Mouse (Mus musculus): ENCODE results near the gene Prrx1.

GRCm38 (mm10) chr1:163273132-163273531, 40.4 kb downstream of the Prrx1 start:
- TF ChIP-seq POLR2A (IDR thresholded peaks at IDR 0.05; ENCODE audit: extremely low read depth, insufficient read depth, low read length) (no peak), CTCF (IDR thresholded peaks at IDR 0.05; ENCODE audit: extremely low read depth, insufficient read depth, low read length) (no peak)

Measured in cortical plate, adult 2 months (tissue).